Mouse (Mus musculus): Measurements from ENCODE around the gene Zbtb42.

Gene Zbtb42

DNA sequence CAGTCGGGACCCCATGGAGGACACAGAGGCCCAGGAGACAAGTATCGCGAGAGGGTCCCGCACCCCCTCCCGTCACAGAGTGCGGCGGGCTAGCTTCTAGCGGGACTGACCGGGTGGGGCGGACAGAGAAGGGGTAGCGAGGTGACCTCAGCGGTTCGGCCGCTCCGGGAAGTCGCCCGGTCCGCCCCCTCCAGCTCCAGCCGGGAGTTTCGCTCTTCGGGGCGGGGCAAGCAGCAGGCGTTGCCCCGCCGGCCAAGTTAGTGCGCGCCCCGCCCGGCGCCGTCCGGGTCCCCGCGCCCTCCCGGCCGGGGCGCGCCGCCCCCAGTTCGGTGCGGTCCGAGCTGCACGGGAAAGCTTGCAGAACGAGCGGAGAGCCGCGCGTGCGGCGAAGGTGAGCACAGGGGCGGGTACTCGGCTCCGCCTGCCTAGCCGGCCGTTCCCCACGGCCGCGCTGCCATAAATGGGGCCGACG is at the start of gene Zbtb42:
Gene Zbtb42, plus strand, starts transcription at position 274 of the 472 bp plus-strand sequence.
- DNase-seq (ENCODE audit: low read depth): peak; percentile 62

DNA sequence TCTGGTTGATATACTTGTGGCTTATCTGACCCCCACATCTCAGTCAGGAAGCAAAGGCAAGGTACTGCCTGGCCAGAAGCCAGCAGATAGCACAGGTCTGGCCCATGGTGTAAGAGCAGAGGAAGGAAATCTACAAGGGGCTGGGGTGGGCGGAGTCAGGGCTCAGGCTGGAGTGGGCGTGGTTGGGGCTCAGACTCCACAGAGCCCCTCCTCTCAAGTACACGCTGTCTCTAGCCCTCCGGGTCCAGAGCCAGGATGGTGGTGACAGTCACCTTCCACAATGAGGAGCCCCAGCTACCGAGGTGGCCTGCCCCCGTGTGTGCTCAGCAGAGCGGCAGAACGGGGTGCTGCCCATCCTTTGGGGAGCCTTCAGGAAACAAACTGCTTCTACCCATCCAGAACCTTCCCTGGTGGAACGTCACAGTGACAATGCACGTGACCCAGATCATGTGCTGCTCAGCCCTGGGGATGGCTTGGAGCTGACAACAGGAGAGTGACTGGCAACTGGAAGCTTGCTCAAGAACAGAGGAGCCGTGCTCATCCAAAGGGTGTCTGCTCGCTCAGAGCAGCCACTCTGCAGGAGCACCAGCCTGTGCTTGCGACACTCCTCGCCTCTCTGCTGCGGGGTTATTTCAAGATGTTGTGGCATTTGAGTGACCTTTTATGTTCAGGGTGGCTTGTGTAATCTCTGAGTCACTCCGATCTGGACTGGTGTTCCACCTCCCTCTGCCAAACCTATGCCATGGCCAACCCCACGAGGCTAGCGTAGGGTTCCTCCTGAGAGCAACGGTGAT is 49.5 kb upstream of the Zbtb42 start:
- peak; percentile 79 for DNase-seq (ENCODE audit: low read depth)

DNA sequence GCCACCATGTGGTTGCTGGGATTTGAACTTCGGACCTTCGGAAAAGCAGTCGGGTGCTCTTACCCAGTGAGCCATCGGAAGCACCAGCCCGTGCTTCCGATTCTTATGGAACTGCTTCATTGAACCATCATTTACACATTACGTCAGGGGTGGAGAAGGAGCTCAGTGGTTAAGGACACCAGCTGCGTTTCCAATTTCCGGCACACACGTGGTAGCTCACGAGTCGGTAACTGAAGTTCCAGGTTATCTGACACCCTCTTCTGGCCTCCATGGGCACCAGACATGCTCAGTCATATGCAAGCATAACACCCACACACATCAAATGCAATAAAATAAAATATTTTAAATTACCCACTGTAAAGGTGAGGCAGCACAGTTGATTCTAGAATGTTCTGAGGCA is 48.6 kb upstream of the Zbtb42 start:
- no peak for DNase-seq (ENCODE audit: low read depth)

DNA sequence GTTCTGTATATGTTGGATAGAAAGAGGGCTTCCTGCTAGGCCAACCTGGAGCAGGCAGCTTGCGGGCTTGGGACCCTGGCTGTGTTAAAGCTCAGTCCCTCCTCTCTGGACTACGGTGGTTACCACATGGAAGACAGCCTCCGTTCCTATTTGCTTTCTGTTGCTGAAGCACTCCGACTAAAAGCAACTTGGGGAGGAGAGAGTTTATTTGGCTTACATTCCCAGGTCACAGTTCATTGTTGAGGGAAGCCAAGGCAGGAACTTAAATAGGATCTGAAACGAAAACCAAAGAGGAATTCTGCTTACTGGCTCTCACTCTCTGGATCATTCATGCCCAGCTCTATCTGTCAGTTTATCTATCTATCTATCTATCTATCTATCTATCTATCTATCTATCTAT is 47.8 kb upstream of the Zbtb42 start:
- no peak for DNase-seq (ENCODE audit: low read depth)

DNA sequence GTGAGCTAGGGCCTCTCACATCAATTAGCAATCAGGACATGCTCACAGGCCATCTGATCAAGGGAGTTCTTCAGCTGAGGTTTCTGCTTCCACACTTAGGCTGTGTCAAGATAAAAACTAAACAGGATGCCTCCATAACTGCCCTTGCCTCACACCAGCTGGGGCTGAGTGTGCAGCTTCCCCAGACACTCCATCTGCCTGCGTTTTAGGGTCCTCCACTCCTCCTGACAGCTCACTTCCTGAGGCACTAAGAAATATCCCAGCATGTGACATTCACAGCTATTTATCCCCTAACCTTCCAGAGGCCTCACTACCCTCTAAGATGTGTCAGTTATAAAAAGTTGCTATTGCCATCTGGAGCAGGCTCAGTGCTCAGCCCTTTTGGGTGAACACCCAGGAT is 47.2 kb upstream of the Zbtb42 start:
- DNase-seq (ENCODE audit: low read depth): no peak

DNA sequence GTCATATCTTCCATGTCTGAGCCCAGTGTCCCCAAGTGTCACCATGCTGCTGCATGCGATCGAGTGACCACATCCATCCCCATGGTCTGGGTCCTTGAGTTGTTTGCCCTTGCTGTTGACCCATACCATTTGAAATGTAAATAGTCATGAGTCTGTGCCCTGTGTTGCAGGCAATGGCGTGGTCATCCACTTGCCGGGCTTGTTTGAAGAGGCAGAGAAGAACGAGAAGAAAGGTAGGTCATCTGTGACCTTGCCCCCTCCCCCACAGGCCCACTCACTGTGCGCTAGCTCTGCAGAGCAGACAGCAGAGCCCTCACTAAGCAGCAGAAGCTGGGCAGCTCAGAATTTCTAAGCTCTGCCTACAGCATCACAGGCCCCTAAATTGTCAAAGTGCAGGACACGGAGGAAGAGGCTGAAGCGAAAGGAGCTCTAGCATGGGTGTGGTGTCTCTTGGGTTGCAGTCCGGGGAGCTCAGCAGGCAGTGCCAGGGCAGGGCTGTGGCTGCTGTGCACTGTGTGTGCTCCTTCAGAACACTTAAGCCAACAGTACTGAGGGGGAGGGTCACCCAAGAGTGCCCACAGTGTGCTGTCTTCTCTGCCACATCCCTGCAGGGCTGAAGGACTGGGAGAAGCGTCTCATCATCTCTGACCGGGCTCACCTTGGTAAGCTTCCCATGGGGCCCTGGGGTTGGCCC is 46.4 kb upstream of the Zbtb42 start:
- no peak for DNase-seq (ENCODE audit: low read depth)

DNA sequence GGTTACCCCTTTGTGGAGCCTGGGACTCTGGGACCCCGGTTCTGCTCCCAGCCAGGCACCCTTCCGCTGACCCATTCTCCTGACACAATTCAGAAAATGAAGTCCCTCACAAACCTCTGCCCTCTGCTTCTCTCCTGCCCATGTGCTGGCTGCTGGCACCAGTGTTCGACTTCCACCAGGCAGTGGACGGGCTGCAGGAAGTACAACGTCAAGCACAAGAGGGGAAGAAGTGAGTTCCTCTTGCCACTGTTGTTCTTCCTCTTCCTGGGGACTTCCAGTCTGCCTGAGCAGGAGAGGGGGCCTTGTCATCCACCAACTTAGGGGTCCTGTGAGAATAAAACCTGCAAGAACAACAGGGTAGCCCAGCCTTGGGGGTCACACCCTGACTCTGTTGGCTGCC is 45.7 kb upstream of the Zbtb42 start:
- no peak for DNase-seq (ENCODE audit: low read depth)

DNA sequence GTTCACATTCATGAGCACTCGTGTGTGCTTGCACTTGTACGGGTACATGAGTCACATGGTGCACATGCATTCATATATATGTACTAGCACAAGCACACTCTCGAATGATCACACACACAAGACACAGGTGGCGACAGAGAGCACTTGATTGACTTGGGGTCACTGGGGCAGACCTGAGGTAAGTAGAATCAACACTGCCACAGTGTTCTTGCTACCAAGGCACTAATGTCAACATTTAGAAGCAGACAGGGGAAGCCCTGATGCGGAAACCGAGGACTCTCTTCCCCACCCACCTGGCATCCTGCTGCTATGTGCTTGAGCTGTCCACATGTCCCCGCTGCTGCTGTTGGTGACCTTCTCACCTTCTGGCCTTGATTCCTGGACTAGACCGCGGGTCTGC is 44.9 kb upstream of the Zbtb42 start:
- DNase-seq (ENCODE audit: low read depth): peak; percentile 47

DNA sequence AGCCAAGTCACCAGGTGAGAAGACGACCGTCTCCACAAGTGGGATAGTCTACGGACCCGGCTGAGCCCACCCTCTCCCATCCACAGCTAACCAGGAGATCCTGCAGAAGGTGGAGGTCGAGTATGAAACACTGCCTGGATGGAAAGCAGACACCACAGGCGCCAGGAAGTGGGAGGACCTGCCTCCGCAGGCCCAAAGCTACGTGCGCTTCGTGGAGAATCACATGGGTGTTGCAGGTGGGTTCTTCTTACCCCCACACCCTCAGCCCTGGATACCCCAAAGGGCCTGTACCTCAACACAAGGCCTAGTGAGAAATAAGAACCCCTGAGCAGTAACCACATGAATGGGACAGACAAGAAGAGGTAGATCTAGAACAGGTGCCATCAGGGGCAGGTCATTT is 39.1 kb upstream of the Zbtb42 start:
- DNase-seq (ENCODE audit: low read depth): no peak

DNA sequence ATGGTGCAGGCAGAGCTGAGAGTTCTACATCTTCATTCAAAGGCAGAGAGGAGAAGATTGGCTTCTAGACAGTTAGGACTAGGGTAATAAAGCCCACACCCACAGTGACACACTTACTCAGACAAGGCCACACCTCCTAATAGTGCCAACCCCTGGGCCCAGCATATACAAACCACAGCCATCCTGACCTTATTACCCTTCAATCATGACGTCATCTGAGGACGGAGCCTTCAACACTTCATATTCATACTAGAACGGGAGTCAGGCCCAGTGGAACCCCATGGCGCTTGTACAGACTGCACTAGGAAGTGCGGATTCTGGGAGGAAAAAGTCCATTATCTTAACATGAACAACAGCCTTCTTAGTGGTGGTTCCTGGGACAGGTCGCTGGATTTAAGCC is 35.5 kb upstream of the Zbtb42 start:
- no peak for DNase-seq (ENCODE audit: low read depth)

DNA sequence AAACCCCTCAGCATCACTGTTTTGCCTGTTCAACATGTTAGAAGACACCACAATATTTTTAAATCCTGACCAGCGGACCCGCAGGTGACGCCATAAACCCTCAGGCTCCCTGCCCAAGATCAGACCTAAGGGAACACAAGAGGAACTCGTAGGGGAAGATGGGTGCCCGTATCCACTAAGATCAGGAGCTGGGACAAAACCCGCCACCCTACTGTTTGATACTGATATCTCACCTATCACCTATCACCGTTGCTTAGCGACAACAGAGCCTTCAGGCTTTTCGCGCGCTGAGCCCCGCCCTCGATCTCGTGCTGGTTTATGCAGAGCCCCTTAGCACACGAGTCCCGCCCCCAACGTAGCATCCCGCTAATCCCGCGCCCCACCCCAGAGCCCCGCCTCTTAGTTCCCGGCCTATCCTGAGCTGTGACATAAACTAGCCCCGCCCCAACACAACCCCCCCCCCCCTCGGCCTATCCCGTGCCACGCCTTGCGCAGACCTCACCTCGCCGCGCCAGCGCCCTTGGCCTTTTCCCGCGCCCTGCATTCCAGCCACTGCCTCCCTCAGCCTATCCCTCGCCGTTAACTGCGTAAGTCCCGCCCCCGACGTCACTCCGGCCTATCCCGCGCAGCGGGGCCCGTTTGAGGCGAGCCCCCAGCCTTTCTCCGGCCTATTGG is 34.3 kb upstream of the Zbtb42 start, which contains the start of gene Siva1:
Gene Siva1, plus strand, starts transcription at position 500 of the 675 bp plus-strand sequence.
- peak; percentile 98 for DNase-seq (ENCODE audit: low read depth)

DNA sequence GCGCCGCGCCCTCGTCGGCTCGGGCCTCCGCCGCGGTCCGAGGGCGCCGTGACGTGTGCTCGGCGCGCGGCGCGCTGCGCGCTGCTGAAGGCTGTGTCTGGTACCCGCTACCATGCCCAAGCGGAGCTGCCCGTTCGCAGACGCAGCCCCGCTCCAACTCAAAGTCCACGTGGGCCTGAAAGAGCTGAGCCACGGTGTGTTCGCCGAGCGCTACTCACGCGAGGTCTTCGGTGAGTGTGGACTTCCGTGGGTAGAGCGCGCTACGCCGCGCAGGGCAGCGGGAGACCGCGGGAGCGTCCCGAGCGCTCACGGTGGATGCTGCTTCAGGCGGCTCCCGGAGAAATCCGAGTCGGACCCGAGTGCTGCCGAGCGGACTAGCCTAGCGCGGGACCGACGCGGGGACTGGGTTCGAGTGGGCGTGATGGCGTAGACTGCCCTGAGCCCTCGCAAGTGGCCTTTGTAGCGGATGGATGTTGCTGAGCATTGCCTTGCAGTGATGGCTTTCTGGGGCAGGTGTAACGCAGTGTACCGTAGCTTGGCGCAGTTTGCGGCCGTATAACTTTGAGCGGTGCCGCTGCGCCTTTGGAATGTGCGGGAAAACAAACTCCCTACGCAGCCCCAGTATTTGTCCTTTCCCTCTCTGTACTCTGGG is 33.6 kb upstream of the Zbtb42 start:
- no peak for DNase-seq (ENCODE audit: low read depth)

DNA sequence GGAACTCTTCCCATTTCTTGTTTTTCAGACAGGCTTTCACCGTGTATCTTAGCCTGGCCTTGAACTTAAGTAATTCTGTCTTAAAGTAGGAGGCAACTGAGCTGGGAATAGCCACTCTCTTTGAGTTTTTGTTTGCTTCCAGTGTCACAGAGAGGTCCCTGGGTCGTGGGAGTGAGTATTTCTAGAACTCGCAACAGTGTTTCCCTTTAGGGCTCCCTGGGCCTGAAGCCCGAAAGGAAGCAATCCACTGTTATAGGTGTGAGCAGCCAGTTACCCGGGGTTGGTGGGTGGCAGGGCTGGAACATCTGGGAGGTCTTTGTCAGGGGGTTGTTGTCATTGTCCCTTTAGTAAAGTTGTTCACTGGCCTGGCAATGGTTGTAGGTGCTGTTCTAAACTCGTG is 32.5 kb upstream of the Zbtb42 start:
- no peak for DNase-seq (ENCODE audit: low read depth)

DNA sequence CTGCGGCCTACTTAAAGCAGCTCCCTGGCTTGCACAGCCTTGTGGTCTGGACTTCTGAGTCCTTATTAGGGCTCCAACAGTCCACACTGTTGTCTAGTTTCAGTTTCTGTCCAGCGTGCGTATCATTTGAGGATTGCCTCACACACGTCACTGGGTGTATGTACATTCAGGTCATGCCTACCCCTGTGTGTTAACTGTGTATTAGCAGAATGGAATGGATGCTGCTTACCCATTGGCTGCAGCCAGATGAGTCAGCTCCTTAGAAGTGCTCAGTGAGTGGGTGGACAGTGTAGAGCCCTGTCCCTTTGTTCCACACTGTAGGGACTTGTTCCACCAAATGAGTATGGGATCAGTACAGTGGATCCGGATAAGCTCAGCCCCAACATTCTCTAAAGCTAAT is 30.5 kb upstream of the Zbtb42 start:
- no peak for DNase-seq (ENCODE audit: low read depth)

DNA sequence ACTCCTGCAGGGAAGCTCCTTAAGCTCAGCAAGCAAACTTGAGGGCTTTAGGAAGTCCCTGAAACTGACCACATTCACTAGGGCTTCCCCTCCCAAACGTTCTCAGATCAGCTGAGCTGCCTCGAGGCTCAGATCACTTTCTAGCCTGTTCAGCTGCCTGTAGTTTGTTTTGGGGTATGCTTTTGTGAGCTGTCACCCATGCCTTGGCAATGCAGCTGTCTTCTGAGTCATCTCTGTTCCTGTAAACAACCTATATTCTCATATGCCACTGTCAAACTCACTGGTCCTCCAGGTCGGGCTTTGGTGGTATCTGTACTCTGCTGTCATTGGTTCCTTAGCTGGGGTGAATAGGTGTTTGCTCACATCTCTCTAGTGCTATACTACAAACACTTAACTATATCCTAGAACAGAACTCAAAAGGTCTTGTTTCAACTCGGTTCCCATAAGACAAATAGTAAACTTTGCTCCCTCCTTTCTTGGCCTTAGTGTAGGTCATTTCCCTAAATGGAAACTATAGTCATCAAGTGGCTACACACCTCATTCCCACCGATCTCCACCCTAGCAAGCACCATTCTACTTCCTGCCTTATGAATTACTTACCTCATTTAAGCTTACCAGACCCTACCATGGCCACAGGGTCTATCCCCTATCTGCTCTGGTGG is 26.7 kb upstream of the Zbtb42 start:
- no peak for DNase-seq (ENCODE audit: low read depth)

DNA sequence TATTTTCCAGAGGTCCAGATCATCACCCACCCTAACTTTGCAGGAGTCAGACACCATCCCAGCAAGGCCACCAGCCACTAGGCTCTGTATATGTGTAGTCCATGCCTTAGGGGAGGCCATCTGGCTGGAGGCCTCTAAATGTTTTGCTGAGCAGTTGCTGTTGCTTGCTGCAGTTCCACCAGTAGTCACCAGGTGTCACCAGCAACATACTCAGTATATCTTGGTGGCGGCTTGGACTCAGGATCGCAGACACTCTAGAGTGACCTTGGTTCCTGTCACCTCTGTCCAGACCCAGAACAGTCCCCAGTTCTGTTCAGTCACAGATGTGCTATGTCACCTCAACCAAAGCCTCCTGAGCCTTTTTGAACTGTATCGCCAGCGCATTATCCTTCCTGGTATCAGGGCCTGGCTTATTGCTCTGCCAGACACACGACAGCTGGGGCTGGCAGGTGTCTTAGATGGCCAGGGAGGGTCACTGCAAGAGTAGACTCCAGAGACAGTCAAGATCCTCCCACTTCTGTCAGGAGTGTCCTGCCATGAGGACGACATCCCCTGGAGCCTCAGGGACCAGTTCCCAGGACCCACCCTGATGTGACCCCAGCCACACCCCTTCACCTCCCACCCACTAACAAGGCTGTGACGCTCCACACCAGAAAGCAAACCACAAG is 25.3 kb upstream of the Zbtb42 start:
- peak; percentile 91 for DNase-seq (ENCODE audit: low read depth)

DNA sequence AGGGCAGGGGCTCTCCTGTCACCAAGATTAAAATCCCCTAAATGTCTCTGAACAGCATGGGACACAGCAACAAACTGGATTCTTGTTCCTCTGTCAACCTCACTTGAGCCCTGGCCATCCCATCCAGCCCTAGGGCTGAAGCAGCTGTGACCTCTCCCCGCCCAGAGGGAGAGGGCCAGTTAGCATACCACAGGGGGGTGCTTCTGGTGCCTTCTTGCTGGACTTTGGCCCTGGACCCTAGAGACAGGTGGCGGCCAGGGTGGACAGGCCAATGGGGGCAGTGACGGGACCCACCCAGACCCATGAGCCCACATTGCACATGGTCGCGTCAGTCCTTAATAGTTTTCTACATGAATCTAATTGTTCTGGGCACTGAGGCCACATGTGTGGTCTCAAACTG is 24.6 kb upstream of the Zbtb42 start:
- DNase-seq (ENCODE audit: low read depth): no peak

DNA sequence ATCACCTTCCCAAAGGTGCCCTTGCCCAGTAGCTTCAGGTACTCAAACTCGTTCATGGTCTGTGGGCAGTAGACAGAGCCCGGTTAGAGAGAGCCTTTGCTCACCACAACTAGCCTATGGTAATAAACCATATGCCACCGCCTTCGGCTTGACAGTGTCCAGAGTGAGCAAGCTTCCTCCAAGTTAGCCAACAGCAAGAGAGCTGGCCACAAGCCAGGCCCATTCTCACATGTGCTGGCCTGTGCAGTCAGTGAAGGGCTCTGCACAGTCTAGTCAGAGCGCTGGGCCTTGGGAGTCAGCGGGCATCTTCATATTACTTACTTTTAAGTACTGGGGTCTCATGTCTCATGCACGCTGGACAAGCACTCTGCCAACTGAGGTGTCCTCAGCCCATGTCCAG is 20.0 kb upstream of the Zbtb42 start:
- DNase-seq (ENCODE audit: low read depth): no peak

DNA sequence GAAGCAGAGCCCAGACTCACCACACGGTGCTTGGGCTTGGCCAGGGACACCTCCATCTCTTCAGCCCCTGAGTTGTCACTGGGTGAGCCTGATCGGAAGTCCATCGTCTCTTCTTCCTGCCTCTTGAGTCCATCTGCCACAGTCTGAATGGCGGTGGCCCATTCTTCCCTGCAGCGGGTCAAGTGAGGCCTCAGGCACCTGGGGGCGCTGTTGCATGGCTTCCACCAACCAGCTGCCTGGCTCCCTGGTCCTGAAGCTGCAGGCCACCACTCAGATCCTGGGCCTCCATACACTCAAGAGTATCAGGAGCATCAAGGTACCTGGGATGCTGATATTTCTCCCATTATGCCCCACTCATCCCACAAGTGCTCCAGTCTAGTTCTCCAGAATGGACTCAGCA is 19.5 kb upstream of the Zbtb42 start:
- DNase-seq (ENCODE audit: low read depth): peak; percentile 31

DNA sequence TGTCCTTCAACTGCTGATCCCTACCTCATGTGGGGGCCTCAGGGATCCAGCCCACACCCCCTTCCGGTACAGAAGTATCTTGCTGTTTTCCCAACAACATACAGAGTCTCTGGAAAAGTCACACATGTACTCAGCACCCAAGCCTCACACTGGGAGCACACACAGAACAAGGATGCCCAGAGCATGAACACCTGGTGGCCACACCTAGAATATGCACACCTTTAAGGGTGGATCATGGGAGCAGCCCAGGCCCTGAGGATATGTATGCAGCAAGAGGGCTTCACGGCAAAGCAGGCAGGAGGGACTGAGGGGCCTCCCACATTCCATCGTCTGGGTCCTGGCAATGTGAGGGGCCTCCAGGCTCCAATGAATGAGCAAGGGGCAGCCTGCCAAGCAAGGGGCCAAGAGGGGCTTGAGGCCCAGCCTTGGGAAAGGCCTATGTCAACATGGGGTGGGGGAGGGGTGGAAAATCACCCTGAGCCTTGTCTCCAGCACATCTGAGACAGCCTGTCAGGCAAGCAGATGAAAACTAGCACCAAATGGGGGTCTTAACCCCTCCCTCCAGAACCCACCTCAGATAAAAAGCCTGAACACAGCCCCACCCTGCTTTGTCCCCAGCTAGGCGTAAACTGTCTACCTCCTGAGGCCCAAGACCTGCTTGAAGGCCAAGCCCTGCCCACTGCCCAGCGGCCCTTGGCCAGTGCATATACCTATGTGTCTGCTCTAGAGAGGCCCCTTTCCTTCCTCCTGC is 17.9 kb upstream of the Zbtb42 start:
- no peak for DNase-seq (ENCODE audit: low read depth)

DNA sequence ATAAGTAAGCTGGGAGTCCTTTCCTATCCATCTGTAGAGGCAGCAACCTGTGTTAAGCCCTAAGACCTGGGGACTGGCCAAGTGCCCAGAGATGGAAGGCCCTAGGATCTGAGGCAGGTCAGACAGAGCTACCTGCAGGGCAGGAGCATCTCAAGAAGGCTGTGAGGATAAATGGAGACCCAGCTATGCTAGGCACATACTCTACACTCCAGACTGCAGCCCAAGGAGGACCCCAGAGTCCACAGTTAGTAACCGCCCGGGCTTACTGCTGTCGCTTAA is 17.4 kb upstream of the Zbtb42 start:
- no peak for DNase-seq (ENCODE audit: low read depth)

All from induced T-regulatory cell, adult 2 months (primary cell).